Mouse (Mus musculus) urinary bladder, postnatal 36 days (tissue): ENCODE data around the gene Zfp46.

ENCODE experiments used
- DNase-seq, 2 experiments: peaks; one replicate each; pipeline ENCODE4 v3.0.0; 2022; ENCODE audit warnings: low spot score in 2 of 2, mixed read lengths in 1 of 2

Gene Zfp46

GRCm38 (mm10) chr4:136311042-136311999 is 26.8 kb downstream of the Zfp46 start:
- DNase-seq, result peak; percentile 65 to 69

- no peak for DNase-seq
Observed at GRCm38 (mm10) chr4:136312616-136313015, 28.1 kb downstream of the Zfp46 start.

DNA sequence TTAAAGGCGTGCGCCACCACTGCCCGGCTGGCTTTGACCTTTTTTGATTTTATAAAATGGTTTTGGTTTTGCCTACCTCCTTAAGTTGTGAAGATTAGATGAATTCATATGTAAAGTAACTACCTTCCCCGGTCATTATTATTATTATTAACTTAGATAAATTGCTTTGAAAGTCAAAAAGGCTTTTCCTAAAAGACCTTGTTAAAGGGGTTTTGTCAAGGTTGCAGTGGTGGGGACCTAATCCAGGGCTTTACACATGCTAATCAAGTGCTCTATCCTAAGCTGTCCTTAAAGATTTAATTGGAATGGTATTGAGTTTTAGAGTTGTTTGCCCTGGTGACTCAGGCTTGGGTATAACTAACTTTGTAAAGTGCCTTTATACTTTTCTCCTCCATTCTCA is 33.2 kb downstream of the Zfp46 start:
- no peak for DNase-seq

DNA sequence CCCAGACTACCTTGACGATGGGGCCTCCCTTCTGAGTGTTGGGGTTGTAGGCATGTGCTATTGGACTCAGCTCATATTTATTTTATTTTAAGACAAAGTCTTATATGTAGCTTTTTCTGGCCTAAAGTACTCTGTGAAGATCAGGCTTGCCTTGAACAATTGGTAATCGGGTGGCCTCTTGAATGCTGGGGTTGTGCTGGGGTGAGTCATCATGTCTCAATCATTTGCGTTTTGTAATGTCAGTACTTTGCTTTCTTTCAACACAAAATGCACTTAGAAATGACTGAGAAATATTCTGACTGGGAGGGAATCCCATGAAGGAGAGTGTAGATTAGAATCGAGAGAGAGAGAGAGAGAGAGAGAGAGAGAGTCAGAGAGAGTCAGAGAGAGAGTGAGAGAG is 35.5 kb downstream of the Zfp46 start:
- no peak for DNase-seq

- DNase-seq, result no peak
Observed at GRCm38 (mm10) chr4:136324226-136324625, 39.7 kb downstream of the Zfp46 start.

- no peak for DNase-seq
Observed at GRCm38 (mm10) chr4:136327238-136327637, 42.8 kb downstream of the Zfp46 start.

DNA sequence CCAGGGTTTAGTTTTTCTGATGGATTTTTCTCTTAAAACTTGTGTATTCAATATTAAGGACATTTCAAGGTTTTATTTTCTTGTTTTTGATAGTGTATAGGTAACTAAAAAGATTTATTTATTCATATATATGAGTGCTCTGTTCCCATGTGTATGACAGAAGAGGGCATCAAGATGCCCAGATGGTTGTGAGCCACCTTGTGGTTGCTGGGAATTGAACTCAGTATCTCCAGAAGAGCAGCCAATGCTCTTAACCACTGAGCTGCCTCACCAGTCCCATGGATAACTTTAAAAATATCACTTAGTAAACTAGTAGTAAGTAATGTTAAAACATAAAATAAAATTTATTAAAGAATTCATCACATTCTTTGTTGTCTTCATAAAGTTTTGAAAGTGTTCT is 43.6 kb downstream of the Zfp46 start:
- no peak for DNase-seq

- DNase-seq, result no peak
Observed at GRCm38 (mm10) chr4:136331709-136332108, 47.2 kb downstream of the Zfp46 start.

- no peak for DNase-seq
Observed at GRCm38 (mm10) chr4:136333191-136333590, 48.7 kb downstream of the Zfp46 start.

DNA sequence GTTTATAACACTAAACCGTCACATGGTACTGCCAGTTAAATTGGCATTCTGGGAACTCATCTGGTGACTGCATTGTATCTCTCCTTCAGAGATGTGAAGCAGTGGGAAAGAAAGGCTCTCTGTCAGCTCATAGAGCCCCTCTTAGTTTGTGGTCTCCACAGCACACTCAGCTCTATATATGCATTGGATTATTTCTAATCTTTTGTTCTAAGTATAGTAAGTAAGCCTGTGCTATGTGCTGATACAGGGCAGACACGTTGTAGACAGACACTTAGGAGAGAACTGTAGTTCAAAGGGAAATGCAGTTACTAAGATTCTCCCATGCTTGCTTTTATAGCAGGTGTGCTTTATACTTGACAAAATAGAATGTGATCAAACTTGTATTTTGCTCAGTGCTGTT is 50.6 kb downstream of the Zfp46 start:
- DNase-seq, result no peak

DNA sequence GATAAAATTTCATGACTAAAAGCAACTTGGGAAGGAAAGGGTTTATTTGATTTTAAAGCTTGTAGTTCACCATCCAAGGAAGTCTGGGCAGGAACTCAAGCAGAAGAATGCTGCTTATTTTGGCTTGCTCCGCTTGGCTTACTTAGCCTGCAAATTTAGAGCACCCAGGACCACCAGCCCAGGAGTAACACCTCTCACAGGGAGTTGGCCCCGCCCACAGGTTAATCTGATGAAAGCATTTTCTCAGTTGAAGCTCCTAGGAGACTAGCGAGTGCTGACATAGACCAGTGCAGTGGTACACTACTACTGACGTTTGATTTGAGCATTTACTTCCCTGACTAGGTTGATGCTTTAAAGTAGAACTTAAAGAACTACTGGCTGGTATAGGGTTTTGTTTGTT is 52.6 kb downstream of the Zfp46 start:
- DNase-seq, result no peak
